Mouse (Mus musculus): ENCODE measurements around the gene Pcgf1. TPM values are rescaled to one million over a fixed set of nuclear protein-coding genes. Genes with fewer than 3 reads are reported as not detected.

Gene Pcgf1
- polyA plus RNA-seq, 1 experiment from 2014 or later, result 27.8 TPM

DNA sequence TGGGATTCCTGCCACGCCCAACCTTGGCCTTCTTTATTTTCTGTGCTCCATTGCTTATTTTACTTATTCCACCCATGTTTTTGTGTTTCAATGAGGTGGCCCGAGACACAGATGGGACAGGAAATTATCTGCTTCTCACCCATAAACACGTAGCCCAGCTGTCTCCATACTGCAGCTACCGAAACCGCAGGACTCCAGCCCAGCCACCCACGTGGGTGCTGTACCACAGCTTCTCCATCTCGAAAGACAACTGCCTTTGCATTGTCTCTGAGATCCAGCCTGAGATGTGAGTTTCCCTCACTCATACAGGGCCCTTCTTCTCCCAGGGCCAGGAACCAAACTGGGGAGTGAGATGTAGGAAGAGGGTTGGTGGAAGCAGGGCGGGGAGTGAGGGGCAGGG is 11.7 kb upstream of the Pcgf1 start:
- peak; percentile 36 for DNase-seq (ENCODE audit: low spot score)

DNA sequence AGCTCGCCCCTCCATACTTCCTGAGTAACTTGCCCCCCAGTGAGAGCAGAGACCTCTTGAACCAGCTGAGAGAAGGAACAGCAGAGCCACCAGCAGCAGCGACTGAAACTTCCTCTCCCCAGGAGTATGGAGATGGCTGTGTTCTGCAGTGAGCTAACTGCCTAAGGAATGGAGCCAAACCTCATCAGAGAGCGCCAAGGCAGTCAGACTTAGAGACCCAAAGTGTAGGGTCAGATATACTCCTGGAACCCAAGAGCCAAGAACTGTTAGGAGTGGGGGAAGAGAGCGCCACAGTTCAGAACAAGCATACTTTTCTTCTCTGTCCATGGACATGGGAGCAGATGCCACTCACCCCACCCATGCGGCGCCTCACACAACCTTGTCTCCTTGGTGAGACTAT is 11.2 kb upstream of the Pcgf1 start:
- DNase-seq (ENCODE audit: low spot score), result no peak

DNA sequence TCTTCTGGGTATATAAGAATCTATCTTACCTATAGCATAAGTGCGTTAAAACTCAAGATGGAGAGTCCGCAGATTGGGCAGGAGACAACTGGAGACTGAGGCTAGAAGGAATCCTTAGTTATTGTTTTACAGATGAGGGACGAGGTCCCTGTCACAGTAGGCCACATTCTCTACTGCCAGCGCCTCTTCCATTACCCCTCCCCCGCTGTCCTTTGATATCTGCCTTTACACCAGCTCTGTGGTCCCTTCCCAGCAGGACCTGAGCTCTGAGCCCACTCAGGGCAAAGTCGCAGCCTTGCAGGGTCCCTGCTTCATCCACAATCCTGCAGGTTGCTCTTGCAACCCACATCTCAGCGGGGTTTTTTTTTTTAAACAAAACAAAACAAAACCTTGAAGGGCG is 9.4 kb upstream of the Pcgf1 start:
- no peak for DNase-seq (ENCODE audit: low spot score)

DNA sequence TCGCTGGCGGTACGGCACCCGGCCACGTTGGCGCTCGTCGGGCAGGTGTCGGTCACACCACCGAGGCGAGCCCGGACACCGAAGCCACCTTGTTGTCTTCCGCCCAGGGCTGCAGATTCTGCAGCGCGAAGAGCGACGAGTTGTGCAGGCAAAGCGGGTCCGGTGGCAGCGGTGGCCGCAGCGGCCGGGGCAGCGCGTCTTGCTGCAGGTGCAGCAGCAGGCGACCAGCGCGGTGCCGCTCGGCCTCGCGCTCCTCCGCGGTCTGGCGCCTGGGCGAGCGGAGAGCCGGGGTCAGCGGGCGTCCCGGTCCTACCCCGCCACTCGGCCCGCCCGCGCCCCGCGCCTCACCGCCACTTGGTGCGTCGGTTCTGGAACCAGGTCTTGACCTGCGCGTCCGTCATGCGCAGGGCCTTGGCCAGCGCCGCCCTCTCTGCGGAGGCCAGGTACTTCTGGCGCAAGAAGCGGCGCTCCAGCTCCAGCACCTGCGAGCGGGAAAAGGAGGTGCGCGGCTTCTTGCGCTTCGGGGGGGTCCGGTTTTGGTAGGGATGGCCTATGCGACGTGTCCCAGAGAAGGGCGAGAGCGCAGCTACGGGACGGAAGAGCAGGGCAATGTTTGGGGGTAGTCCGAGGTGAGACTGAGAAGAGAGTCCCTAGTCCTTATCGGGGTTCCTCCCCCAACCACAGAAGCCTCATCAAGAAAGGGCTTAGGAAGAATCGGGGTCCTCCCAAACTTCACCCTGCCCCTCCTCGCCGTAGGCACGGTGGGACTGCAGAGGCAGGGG is 8.8 kb upstream of the Pcgf1 start:
- no peak for DNase-seq (ENCODE audit: low spot score)

DNA sequence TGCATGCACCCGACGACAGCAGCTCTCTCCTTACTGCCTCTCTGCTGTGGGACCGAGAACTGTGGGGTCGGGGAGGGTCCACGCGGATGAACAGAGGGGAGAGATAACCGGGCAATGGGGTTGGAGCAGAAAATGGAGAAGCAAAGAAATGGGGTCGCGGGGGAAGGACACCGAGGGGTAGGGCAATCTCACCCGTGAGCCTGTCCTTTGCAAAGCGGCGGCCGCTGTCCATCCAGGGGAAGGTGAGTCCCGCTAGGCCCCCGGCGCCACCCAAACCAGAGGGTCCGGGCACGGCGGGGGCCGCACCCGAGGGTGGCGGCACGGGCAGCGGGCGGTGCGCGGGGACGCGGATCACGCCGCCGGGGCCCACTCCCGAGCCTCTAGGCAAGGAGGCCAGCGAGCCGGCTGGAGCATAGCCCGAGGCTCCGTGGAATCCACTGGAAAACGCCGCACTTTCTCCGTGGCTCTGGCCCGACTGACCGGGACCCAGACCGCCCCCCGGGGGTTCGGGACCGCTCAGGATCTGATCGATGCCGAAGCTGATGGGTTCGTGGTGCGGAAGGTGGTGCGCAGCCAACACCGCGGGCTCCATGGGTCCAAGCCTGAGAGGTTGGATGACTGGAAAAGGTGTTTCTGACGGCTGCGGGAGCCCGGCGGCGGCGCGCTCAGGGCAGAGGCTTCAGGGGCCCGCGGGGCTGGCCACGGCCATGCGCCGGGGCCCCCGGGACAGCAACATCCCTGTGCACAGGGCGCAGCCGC is 8.0 kb upstream of the Pcgf1 start:
- no peak for DNase-seq (ENCODE audit: low spot score)

DNA sequence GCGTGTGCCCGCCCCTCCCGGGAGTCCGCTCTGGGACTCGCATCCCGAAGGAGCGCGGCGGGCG is 7.6 kb upstream of the Pcgf1 start, which contains the start of gene Tlx2:
Gene Tlx2 (minus strand): TSS at position 47 of the 64 bp plus-strand sequence.
- no peak for DNase-seq (ENCODE audit: low spot score)

DNA sequence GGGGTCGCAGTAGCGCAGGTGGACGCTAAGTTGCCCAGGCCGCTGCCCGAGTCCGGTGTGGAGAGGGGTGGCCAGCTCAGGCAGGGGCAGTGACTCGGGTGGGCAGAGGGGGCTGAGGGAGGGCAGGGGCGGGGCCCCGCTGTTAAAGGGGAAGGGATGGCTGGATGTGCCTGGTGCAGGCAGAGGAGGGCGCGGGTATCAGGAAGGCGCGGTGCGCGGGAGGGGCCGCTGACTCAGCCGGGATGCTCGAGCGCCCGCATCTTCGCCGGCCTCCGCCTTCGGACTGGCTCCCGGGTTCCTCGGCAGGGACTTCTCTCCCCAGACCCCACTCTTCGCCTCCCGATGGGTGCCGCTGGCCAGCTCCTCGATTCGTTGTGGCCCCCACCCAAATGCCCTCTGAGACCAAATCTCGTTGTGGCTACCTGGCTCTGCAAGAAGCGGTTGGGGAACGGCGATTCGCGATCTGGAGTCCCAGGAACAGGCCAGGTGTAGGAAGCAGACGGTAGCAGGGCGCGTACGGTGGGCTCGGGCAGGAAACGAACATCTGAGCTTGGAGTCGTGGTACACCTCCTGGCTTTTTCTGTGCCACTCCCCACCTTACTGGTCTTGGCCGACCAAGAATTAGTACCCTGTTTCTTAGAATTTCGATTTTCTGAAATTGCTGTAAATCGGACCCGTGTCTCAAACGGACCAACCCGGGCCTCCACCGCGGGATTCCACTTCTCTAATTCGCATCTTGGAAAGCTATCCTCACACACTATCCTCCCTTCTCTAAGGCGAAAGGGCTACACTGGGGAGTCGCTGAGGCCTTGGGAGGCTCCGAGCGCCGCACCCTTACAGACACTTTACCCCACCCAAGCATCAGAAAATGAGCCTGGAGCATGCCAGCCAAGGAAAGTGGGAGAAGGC is 7.1 kb upstream of the Pcgf1 start:
- DNase-seq (ENCODE audit: low spot score), result peak; percentile 40

DNA sequence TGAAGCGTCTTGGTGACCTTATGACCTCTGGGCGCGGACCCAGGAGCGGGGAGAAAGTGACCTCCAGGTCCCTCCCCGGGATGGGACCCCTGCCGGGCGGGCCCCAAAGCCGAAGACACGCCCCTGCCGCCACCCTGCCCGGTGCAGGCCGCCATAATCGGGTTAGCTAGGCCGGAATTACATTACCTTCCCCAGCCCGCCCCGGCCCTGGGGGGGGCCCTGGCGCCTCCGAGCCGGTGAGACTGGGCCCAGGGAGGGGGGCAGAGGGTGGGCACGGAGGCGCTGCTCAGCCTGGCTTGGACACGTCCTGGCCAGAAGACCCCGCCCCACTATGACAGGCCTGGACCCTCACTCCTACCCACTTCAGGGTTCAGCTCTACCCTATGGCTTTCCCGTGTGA is 6.4 kb upstream of the Pcgf1 start:
- no peak for DNase-seq (ENCODE audit: low spot score)

DNA sequence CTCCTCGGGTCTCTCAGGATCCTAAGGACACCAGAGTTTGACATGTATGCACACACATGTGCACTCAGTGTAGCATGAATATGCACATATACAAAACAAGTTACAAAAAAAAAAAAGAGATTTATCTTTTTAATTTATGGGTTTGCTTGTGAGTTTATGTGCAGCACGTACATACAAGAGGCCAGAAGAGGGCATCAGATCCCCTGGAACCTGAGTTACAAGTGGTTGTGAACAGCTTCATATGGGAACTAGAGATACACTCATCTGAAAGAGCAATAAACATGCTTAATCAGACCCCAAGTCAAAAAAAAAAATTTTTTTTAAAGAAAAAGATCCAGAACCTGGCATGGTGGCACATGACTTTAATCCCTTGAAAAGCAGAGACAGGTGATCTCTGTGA is 2.7 kb upstream of the Pcgf1 start:
- peak; percentile 49 for DNase-seq (ENCODE audit: low spot score)

DNA sequence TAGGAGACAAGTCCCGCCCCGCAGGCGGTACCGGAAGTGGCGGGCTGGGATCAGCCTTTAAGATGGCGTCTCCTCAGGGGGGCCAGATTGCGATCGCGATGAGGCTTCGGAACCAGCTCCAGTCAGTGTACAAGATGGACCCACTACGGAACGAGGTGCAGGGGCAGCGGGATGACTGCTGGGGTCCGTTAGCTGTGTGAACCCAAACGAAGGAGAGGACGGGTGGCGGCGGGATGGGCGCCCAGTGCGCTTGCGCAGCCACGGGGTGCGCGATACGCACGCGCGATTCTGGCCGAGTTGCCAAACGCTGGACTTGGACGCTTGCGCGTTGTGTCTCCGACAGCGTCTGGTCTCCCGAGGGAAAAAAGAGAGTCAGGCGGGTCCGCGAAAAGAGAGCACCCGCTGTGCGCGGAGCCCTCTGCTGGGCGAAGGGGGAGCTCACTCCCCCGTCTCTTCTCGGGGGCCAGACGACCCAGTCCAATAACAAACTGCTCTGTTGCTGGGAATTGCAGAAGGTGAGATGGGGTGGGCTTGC is 722 bp downstream of the Pcgf1 start:
- peak; percentile 99 for DNase-seq (ENCODE audit: low spot score)

DNA sequence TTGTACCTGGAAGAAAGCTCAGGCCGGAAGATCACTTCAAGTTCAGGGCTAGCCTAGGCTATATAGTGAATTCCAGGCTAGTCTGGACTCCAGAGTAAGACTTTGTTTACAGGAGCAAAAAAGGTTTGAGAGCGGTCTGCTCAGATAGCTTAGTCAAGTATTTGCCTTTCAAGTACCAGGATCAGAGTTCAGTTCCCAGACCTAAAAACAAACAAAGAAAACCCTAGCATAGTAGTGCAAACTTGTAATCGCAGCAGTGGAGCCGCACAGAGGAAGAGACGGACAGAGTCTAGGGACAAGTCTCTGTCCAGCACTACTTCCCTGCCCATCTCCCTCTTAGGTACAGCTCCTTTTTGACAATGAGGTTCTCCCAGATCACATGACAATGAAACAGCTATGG is 2.5 kb downstream of the Pcgf1 start:
- DNase-seq (ENCODE audit: low spot score), result no peak

DNA sequence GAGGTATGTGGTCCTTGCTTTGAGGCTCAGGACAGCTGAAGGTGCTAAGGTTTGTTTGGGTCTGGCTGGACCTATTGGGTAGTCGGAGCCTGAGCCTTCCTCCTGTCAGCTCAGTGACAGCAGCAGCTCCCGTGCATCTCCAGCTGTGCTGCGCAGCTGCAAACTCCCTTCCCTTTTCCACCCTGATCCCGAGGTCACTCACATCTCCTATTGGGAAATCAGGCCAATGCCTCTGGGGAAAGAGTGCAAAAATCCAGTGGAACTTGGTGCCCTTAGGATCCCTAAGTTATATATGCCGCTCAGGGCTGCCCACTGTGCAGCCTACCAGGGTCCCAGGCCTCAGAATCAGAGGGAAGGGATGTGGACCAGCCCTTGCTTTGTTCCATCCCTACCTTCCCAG is 5.8 kb downstream of the Pcgf1 start:
- no peak for DNase-seq (ENCODE audit: low spot score)

DNA sequence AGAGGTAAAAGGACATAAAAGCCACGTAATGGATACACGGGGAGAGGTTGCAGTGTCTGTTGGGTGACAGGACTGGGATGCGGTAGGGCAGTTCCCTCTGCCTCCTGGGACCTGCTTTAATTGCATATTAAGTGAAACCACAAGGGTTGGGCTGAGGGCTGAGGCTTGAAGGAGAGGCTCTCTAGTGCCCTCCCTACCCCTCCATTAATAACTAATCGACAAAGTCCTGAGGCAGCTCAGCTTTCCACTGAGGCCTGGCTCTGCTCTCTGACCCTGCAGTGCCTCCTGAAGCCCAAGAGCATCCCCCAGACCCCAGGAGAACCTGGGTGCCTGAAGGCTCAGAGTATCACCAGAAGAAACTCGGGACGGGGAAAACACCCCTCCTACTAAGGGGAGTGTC is 6.8 kb downstream of the Pcgf1 start:
- DNase-seq (ENCODE audit: low spot score), result no peak

DNA sequence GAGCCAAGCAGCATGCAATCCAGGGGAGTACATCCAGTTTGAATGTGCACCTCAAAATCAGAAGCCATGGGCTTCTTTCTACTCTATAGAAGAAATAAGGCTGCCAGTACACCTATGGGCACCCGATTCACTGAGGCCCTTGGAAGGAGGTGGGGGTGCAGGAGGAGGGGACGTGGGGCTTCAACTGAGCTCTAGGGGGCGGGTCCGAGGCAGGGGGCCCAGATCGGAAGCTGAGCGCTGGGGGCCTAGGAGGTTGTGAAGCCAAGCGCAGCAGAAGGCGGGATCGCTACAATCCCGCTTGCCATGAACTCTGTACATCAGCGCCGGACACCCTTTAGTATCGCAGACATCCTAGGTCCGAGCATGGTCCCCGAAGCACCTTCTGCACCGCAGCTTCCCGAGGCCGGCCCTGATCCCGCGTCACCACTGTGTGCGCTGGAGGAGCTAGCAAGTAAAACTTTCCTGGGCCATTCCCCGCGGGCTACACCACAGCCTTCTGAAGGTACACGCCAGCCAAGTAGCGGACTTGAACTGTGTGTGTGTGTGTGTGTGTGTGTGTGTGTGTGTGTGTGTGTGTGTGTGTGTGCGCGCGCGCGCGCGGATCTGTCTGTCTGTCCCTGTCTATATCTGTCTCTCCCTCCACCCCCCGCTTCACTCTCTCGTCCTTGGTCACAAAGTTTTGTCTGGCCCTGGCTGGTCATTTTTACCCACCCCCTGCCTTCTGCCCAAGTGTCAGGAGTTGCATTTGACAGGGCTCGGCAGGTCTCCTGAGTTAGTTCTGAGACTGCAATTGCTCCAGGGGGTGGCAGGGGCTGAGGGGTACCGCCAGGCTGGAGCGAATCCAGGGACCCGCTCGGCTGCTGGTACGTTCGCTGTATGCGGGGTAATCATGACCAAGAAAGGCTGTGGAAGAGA is 8.7 kb downstream of the Pcgf1 start, which contains the start of gene Lbx2:
Gene Lbx2 (plus strand): TSS at position 247 of the 915 bp plus-strand sequence.
- no peak for DNase-seq (ENCODE audit: low spot score)

DNA sequence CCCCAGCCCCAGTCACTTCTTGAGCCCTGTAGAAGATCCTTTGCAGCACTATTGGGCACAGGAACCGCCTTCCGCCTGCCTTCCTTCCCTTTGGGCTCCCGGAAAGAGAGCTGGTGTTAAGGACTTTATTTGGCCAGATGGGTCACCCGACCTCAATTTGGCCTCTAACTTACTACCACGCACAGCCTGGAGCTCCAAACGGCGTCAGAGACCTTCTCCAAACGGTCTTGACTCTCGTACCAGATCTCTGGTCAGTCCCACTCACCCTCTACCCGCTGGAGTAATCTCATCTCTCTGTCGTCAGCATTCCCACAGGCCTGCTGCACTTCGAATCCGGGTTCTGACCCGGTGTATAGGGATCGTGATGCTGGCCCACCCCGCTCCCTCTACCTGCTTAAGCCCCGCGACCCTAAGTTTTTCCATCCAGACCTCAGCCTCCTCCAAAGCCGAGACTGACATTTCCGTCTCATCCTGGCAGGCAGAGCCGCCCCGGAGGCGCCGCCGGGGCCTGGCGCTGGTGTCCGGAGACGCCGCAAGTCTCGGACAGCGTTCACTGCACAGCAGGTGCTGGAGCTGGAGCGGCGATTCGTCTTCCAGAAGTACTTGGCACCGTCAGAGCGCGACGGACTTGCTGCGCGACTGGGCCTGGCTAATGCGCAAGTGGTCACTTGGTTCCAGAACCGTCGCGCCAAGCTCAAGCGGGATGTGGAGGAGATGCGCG is 9.7 kb downstream of the Pcgf1 start:
- no peak for DNase-seq (ENCODE audit: low spot score)

DNA sequence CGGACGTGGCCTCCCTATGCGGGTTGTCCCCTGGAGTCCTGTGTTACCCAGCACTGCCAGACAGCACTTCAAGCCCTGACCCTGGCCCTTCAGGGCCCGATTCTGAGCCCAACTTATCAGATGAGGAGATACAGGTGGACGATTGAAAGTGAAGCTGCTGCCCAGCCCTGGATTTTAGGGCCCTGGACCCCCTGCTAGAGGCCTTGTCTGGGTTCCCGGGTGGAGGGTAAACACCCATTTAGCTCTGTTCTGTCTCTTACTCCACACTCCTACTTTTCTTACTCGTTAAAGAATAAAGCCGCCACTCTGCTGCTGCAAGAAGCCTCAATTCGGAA is 10.2 kb downstream of the Pcgf1 start:
- DNase-seq (ENCODE audit: low spot score), result no peak

DNA sequence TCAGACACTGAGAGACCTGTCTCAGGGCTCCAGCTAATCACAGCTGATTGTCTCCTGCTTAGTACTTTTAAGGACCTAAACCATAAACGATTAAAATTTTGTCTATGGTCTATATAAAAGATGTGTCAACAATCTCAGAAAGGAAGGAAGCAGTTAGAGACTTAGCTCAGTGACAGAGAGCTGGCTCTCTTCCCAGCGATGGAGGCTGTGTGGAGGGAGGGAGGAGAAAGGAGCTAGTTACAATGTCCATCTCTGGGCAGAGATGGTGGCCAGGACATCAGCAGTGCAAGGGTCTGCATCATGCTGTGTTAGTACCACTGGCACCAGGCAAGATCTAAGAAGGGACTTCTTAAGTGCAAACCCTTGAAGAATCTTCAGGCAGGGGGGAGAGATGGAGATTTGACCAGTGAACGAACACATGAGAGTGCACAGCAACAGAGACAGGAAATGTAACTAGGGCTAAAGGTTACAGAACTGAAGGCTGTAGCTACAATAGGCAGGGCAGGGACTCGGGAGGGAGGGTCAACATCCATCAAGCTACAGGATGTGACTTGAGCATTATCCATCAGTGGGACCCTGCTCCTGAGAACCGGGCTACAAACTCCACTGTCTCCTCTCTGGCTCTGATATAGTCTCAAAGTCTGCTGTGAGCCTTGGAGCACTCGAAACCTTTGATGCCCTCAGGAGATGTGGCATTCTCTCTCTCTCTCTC is 14.9 kb downstream of the Pcgf1 start:
- DNase-seq (ENCODE audit: low spot score), result no peak

DNA sequence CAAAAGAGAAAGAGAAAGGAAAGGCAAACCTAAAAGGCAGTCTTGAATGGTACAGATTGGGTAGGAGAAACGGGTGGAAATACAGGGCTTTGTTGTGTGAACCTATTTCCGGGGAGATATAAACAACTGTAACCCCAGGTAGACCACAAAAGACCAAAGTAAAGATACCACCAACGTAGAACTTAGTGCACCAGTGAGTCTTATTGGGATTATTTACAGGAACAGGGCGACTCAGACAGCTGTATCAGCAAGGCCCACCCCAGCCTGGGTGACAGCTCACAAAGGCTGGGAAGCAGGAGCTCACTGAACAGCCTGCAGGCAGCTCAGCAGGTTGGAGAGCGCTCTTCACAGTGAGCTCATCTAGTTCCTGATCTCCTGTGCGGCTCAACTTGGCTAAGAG is 18.3 kb downstream of the Pcgf1 start:
- DNase-seq (ENCODE audit: low spot score), result peak; percentile 83

DNA sequence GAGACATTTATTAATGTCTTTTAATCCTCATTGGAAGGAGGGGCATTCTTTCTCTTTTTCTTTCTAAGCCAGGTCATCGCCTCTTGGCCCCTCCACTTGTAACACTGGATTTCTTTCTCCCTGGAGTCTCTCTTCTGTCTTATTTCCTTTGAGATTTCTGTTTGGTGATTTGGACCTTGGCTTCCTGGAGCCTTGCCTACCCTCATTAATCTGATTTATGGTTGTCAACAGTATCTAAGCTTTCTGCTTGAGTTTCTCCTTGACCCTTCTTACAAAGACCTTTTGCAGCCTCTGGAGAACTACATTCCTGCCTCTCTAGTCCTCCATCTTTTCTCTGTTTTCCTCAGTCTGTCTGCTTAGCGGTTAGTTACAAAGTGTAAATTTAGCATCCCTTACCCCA is 20.7 kb downstream of the Pcgf1 start:
- no peak for DNase-seq (ENCODE audit: low spot score)

DNA sequence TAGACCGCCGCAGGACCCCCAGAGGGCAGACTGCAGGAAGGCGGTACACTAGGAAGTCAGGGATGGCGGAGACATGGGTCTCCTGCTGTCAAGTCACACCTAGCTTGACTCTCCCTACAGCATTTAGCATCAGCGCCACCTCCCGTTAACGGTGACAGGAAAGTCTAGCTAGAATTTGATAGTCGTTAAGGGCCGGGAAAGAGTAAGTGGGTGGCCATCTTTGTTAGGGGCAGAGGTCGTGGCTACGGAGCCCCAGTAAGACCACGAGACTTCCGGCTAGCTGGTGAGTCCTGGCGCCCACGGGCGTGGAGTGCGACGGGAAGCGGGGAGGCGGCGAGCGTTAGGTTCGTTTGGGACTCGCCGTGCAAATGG is 23.6 kb downstream of the Pcgf1 start, which contains the start of the genes Ccdc142 and Gm42688:
Gene Ccdc142 (plus strand): TSS at position 286 of the 372 bp plus-strand sequence.
Gene Gm42688 (plus strand): TSS at position 302 of the 372 bp plus-strand sequence.
- peak; percentile 92 for DNase-seq (ENCODE audit: low spot score)
